Mouse (Mus musculus) urinary bladder, postnatal 36 days (tissue): ENCODE measurements at regions not wholly inside any gene's neighbourhood (a gene's known extent, or its start where the extent isn't known, plus 50 kb on each side); places are given as distances from the start of the nearest gene placed in this dataset.
A peak's percentile ranks its signal among the peaks of the same experiment; 100 is the strongest.

Experiments
- DNase-seq, 2 experiments: peaks; one replicate each; pipeline ENCODE4 v3.0.0; 2022; ENCODE audit warnings: low spot score in 2 of 2, mixed read lengths in 1 of 2

DNA sequence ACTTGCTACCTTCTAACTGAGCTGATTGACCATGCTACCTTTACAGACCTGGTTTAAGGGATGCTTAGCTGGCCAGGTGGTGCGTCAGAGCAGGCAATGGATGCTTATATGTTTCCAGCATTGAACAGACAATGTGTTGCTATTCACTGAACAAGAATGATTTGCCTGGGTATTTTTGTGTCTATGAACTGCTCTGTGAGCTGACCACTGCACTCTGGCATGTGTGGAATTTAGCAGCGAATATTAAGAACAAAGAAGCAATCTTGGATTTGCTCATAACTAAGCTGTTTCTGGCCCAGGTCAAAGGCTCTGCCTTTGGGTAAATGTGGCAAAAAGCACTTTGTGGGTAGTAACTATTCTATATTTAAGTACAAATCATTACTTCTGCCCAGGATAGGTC lies 58.3 kb upstream of the Ccdc39 start:
- no peak for DNase-seq

DNA sequence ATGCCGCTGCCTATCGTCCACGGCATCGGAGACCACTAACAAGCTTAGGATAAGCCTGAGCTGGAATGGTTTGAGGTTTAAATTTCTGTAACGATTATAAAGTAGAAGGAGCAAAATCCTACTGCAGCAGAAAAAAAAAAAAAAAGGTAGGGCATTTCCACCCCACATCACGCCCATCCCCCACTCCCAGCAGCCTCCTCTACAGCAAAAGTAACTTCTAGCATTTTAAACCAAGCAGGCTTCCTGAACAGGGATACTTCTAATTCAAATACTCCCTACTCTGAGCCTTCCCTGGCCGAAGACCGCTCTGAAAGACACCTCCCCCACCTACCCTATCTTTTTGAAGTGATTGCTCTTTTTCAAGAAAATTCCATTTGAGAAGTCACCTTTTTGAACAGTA lies 59.2 kb upstream of the Ccdc39 start:
- no peak for DNase-seq

GRCm38 (mm10) chr3:33903816-33904215 lies 59.7 kb upstream of the Ccdc39 start:
- no peak for DNase-seq

GRCm38 (mm10) chr3:33904854-33905678 lies 61.0 kb upstream of the Ccdc39 start:
- no peak for DNase-seq

DNA sequence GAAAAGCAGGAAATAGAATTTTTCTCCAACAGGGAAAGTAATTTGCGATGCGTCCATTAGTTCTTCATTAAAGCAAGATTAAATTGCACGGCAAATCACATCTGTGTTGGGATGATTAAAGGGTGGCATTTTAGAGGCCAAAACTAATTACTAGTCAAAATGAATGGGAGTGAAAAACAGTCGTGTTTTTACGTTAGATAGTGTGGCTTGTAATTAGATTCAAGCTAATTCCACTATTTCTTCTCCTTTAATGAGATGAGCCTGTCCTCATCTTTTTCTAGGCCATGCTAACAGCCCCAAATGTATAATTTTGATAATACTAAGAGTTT lies 61.5 kb upstream of the Ccdc39 start:
- no peak for DNase-seq

DNA sequence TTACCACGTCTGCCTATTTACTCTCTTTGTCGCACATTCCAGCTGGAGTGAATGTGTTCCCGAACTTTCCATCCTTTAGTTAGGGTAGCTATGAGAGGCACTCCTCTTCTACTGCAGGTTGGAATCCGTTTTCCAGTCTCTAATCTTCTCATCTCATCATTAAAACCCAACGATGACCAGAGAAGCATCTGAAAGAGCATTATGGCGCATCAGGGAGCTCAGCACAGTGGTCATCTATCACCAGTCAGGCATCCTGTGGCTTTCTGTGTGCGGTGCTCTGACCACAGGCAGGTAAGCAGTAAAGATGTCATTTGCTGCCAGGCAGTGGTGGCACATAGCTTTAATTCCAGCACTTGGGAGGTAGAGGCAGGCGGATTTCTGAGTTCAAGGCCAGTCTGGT lies 63.0 kb upstream of the Ccdc39 start:
- no peak for DNase-seq

DNA sequence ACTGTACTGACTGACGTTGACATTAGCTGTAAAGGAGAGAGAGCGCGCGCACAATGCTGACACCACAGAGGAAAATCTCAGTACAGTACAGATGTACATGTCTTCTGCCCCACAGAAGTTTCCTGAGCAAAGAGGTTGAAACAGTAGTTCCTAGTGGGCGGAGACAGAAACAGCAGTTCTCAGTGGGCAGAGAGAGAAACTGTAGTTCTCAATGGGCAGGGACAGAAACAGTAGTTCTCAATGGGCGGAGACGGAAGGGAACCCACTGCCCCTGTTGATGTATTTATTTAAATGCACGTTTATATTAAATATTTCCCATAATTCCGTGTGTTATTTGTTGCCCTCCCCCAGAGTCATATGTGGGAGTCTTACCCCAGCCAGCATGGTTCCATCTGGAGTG lies 67.4 kb upstream of the Ccdc39 start:
- no peak for DNase-seq

DNA sequence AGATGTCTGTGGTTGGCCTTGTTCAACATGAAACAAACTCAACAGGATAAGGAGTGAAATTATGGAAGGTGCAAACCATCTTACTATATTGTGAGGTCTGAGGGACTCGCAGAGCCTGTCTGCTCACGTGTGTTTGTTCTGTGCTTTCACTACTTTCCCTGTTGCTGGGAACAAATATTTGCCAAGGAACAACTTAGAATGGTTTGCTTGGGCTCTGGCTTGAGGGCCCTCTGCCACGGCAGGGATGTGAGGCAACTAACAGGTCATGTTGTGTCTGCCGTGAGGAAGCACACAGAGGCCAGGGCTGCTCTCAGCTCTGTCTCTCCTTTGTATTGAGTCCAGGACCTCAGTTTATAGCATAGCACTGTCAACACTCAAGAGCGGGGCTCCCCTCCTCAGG lies 69.4 kb upstream of the Ccdc39 start:
- DNase-seq: no peak

- DNase-seq: no peak
Measured at GRCm38 (mm10) chr3:33914386-33914785, 70.3 kb upstream of the Ccdc39 start.

DNA sequence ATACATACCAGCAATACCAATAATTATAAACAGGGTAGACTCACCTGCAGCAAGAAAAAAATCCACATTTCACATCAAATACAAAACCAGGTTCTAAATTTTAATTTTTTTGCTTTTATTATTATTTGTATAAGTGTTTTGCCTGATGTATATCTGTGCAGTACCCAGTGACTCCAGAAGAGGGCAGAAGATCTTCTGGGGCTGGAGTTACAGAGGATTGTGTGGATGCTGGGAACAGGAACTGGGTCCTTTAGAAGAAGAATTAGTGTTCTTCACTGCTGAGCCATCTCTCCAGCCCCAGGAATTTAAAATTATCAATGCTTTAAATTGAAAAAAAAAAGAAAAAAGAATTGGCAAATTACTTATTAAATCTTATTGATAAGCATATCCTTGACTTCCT lies 71.7 kb upstream of the Ccdc39 start:
- no peak for DNase-seq

DNA sequence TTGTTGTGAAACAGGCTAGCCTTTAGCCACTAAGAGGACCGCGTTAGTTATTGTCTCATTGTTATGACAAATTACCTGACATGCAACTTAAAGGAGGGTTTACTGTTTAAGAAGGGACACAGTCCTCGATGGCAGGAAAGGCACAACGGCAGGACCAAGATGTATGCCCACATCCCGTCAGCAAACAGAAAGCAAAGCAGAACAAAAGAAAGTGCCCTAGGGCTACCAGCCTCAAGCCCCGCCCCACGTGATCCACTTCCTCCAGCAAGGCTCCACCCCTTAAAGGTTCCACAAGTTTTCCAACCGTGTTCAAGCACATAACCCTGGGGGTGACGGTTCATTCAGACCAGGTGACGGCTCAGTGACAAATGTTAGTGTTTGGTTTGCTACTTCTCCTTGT lies 72.2 kb upstream of the Ccdc39 start:
- no peak for DNase-seq

- DNase-seq: no peak
Measured at GRCm38 (mm10) chr3:33916818-33917217, 72.7 kb upstream of the Ccdc39 start.

- peak; percentile 50 to 73 for DNase-seq
Measured at GRCm38 (mm10) chr3:33918785-33919184, 74.7 kb upstream of the Ccdc39 start.

DNA sequence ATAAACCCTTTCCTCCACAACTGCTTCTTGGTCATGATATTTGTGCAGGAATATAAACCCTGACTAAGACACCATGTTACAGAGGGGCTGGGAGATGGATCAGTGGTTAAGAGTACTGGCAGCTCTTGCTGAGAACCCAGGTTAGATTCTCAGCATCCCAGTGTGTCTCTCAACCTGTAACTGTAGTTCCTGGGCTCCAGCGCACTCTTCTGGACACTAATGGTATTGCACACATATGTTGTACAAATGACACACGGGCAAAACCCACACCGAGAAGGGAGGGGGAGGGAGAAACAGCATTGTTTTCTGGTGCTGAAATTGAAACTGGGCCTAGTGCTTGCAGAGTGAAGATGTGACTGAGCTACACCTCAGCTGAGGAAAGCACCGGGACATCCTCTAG lies 81.0 kb upstream of the Ccdc39 start:
- DNase-seq: no peak

DNA sequence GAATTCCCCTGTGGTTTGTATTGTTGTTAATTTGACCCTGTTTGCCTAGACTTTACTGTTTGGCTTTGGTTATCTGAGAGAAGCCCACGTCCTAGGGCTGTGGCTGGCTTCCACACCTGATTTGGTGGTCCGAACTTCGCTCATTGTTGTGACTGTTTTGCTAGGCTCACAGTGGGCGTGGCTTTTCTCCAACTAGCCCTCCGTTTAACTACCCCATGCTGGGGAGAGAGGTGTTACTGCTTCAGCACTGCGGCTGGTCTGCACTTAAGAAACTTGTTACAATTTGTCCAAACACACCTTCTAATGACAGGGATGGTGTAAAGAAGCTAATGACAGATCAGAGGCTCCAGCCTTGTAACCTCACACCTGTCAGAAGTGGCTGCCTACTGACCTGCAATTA lies 64.7 kb upstream of the Fxr1 start:
- no peak for DNase-seq

GRCm38 (mm10) chr3:33955854-33956624 lies 63.7 kb upstream of the Fxr1 start:
- DNase-seq: peak; percentile 54 to 68

GRCm38 (mm10) chr3:33956625-33957023 lies 63.1 kb upstream of the Fxr1 start:
- no peak for DNase-seq

- no peak for DNase-seq
Measured at GRCm38 (mm10) chr3:33957676-33958075, 62.1 kb upstream of the Fxr1 start.

DNA sequence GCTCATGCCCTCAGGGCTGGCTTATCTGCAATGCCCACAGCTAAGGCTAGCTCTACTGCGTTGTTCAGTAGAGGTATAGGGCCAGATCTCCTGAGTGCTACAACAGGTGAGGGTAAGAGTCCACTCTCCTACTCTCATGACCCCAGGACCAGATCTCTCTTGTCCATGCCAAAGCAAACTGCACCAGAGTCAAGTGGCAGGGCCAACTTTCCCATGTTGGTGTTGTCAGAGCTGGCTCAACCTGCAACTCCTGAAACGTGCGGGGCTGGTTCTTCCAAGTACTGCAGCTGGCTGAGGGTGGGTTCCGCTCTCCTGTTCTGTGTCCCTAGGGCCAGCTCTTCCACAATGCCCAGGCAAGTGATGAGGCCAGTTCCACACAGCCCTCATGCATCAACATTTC lies 61.5 kb upstream of the Fxr1 start:
- no peak for DNase-seq

DNA sequence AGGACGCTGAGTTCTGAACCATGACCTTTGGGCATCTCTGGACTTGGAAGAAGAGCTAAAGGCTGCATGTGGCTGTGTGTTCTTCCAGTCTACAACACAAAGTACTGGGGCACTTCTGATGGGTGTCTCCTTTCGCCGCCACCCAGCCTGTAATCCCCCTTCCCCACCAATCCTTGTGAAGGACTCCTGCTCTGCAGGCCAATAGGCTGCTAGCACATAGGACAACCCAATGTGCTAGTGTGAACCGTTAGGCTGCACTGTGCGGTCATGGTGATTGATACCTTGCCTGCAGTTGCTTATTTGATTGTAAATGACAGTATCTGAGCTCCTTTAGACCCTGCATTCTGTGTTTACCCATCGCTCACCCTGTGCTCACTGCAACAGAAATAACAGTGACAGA lies 59.5 kb upstream of the Fxr1 start:
- no peak for DNase-seq

DNA sequence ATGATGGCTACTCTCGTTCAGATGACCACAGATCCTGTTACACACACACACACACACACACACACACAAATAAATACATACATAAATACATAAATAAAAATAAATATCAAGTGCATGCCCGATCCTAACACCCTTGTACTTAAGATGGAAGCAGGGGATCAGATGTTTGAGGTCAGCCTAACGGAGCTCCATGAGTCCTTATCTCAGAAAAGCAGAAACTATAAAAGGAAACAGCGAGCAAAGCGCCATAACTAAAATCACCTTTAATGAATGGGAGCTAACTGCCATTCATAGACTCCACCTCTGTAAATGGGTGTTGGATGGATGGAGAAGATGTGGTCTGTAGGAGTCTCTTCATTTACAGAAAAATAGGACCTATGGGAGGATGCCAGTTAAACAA lies 56.8 kb upstream of the Fxr1 start:
- DNase-seq: no peak

GRCm38 (mm10) chr3:33967184-33967583 lies 52.6 kb upstream of the Fxr1 start:
- DNase-seq: no peak
